Mouse (Mus musculus): ENCODE data around the gene Plau. TPM values are rescaled to one million over a fixed set of nuclear protein-coding genes. Genes with fewer than 3 reads are reported as not detected.
A peak's percentile ranks its signal among the peaks of the same experiment; 100 is the strongest.

Gene Plau
- not detected for polyA plus RNA-seq (2017; shearing (Covaris generic))

DNA sequence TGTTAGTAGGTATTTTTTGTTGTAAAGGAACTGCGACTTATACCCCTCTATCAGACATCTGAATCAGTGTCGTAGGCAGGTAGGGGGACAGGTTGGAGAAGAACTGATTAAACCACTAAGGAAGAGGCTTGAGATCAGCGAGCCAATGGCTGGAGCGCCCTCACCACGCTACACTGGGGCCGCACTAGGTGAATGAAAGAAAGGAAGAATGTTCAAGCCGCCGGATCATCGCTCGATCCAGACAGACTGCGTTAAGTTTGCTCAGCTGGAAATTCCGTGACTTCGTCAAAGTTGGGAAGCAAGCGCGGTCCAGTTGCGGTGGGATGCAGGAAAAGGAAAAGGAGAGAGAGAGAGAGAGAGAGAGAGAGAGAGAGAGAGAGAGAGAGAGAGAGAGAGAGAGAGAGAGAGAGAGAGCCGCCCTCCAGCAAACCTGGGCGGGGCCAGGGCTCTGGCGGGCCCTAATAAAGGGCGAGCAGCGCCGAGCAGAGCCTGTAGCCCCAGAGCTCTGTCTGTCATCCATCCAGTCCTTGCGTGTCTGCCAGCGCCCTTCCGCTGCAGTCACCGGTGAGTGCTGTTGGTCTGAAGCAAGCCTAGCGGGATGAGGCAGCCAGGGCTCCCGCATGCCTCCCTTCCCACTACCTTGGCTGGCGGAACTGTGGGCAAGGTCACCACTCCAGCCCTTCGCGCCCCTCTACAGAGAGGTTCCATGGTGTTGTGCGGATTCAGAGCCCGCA lies at the start of gene Plau:
Plau (plus strand) TSS at position 490 of the 734 bp plus-strand sequence.
- ATAC-seq = peak; percentile 85

DNA sequence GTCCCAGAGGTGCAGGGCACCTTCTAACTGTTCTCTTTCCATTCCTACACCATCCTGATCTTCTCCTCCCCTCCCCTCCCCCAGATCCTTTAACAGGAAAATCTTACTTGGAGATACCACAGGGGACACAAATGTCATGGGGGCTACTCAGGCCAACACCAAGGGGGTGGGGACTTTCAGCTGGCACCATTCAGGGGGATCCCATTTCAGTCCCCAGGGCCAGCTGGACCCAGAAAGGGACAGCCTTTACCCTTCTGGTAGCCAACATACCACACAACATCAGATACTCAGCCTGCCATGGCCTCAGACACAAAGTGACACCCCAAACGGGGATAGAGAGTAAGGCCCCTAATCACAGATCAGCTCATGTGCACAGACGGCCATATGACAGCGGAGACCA lies 48.3 kb upstream of the Plau start:
- no peak for ATAC-seq

DNA sequence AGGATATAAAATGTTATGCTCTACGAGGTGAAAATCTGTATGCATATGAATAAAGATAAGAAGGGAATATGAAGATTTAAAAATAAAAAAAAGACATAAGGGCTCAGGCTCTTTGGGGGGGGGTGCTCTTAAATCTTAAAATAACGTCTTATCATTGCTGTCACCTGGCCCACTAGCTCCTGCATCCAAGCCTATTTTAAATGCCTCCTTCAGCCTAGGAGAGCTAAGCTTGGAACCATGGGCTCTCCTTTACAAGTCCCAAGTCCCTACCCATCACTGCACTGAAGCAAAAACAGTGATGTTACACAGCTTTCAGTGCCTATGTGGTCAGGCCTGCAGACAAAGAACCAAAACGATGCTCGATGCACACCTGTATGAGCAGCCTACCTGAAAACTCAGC lies 46.9 kb upstream of the Plau start:
- no peak for ATAC-seq

- ATAC-seq = no peak
Observed at GRCm38 (mm10) chr14:20790445-20790844, 46.0 kb upstream of the Plau start.

- ATAC-seq = no peak
Observed at GRCm38 (mm10) chr14:20790996-20791395, 45.5 kb upstream of the Plau start.

GRCm38 (mm10) chr14:20791511-20792242 lies 44.8 kb upstream of the Plau start:
- ATAC-seq = no peak

DNA sequence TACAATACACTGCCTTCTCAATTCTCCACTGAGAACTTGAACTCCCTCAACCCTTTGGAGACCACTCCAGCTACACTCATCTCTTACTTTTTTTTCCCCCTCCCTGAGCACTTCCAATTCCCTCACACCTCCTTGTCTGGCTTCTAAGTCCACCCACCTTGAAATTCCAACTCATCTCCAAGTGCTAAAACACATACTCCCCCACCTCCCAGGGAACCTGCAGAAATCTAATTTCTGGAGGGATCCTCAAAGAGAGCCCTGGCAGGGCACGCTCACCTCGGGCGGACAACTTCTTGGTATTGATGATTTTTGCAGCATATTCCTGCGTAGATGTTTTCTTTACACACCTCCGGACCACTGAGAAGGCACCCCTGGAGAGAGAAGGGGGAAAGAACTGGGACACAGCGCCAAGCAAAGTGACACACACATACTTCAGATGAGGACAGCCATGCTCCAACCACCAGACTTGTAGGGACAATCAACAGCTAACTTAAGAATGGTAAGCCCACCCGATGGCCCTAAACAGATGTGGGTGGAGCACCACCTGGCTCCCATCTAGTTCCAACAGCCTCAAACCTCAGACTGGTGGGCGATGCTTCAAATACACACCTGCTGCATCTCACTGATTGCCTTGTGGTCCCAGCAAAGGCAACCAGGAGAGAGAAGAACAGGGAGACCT lies 44.1 kb upstream of the Plau start:
- no peak for ATAC-seq

GRCm38 (mm10) chr14:20792922-20793757 lies 43.3 kb upstream of the Plau start:
- ATAC-seq = peak; percentile 2

- peak; percentile 75 for ATAC-seq
Observed at GRCm38 (mm10) chr14:20793758-20794531, 42.5 kb upstream of the Plau start, which contains the start of gene Camk2g. Camk2g (minus strand) TSS chr14:20794088.

DNA sequence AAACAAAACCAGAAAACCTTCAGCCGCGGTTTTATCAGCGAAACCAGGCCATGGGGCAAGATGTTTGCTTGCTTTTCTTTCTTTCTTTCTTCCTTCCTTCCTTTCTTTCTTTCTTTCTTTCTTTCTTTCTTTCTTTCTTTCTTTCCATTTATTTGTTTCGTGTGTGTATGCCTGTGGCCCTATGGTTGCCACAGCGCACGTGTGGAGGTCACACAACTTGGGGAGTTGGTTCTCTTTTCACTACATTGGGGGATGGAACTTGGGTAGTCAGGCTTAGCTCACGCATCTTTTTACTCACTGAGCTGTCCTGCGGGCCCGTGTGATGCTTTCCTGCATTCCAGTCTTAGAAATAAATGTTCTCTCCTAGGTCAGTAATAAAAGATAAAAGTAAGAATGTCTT lies 41.9 kb upstream of the Plau start:
- ATAC-seq = no peak

- no peak for ATAC-seq
Observed at GRCm38 (mm10) chr14:20795423-20796152, 40.9 kb upstream of the Plau start.

GRCm38 (mm10) chr14:20796170-20796569 lies 40.3 kb upstream of the Plau start:
- no peak for ATAC-seq

GRCm38 (mm10) chr14:20796643-20797042 lies 39.8 kb upstream of the Plau start:
- ATAC-seq = no peak

GRCm38 (mm10) chr14:20798300-20798699 lies 38.2 kb upstream of the Plau start:
- peak; percentile 2 for ATAC-seq

- peak; percentile 74 for ATAC-seq
Observed at GRCm38 (mm10) chr14:20798761-20799160, 37.7 kb upstream of the Plau start.

- peak; percentile 7 for ATAC-seq
Observed at GRCm38 (mm10) chr14:20802926-20803605, 33.4 kb upstream of the Plau start.

- ATAC-seq = peak; percentile 60
Observed at GRCm38 (mm10) chr14:20803606-20803938, 32.9 kb upstream of the Plau start.

DNA sequence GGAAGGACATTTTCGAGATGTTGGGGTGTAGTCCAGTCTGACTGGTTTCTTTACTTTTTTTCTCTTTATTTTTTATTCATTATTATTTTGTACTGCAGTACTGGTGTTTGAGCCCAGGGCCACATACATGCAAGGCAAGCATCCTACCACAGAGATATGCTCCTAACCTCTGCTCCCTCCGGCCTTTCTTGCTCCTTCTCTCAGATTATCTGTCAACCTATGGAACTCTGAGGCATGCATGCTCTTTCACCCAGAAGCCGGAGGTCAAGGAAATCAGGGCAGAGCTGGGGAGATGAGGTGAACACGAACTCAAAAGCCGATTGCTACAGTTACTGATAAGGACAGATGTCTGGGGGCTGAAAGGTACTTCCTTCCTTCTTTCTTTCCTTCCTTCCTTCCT lies 32.0 kb upstream of the Plau start:
- ATAC-seq = no peak

- no peak for ATAC-seq
Observed at GRCm38 (mm10) chr14:20804964-20805672, 31.3 kb upstream of the Plau start.

Measured in CD4-positive, CD25-positive, alpha-beta regulatory T cell, adult 4 months (primary cell).